Mouse (Mus musculus) monocyte, adult 2 months (primary cell): ENCODE data around the gene Cdca4.
"Not testable (repeated sequence)": the region's sequence is repeated elsewhere in the genome, so short reads cannot be mapped to it uniquely, and the experiment has no call there.

Source experiments
- DNase-seq, 2 experiments: peaks; one replicate each; pipeline ENCODE4 v3.0.0; 2022; ENCODE audit warnings: low spot score in 2 of 2, low read depth in 1 of 2

Gene Cdca4

DNA sequence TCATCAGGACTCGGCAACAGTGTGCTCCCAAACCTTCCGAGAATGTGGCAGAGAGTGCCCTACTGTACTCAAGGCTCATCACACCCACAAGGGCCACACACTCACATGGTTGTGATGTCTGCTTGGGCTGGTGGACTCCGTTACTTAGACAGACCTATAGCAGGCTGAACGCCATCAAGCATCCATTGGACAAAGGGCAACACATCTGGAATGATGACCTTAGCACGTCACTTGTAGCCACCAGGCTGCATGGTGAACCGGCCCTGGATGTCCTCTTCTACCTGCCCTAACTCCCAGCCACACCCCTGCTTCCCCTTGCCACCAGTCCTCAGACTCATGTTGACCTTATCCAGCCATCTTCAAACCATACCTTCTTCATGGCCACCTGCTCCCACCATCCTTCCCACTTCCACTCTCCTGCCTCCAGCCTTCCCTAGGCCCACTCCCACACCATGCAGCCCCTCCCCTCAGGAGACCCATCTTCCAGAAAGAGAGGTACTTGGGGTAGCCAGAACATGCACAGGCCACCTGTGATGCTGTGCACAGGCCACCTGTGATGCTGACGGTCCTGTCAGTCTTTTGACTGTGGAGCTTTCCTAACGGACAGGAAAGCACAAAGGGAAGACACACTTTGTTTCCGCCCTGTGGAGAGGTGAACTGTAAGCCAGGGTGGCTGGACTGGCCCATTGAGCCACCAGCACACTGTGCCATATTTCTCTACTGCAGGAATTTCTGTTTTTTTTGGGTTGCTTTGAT, 29.5 kb upstream of the Cdca4 start:
- DNase-seq, result no peak

DNA sequence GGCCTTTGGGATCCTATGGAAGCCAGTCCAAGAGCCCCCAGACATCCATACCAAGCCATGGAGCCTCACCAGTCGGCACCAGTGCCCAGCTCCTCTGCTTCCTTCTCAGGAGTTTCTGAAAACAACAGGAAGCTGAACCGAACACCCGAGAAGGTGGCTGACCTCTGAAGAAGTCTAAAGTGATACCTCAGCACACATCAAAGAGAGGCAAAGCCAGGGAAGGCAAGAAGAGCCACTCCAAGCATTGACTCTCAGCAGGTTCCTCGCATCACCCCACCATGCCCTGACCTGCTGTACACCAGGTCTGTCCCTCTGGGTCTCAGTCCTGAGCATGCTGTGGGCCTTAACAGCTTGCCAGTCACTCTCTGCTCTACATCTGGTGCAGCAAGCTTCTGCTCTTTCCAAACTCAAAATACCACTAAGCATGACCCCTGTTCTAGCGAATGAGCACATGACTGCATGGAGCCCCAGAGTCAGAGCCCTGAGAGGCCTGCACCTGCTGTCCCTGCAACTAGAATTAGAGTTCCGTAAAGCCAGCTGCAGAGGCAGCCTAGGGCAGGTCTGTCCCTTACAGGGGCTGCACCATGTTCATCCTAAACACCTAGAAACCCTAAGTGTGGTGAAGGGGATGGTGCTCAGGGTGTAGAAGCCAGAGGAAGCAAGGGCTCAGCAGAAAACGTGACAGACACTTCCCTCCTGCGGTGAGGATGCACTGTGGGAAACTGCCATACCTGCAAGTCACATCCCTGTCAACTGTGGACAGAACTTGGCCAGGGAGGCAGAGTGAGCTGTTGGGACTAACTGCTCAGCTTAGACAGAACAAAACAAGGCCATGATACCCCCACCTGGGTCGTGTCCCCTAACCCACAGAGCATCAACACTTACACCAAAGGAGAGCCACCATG, 28.1 kb upstream of the Cdca4 start:
- no peak for DNase-seq

DNA sequence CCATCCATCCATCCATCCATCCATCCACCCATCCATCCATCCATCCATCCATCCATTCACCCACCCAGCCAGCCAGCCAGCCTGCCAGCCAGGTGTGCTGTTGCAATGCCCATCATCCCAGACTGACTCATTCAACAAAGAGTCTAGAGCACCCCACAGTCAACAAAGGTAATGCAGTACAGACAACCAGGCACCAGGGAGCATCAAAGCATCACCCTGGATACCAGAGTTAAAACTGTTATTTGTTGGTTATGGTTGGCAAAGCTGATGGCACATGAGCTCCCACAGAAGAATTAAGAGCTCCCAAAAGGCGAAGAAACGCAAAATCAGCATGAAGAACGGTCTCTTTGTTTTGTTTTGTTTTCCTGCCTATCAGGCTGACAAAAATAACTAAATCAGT, 27.1 kb upstream of the Cdca4 start:
- no peak for DNase-seq

GRCm38 (mm10) chr12:112854610-112855333, 25.5 kb upstream of the Cdca4 start:
- no peak for DNase-seq

DNA sequence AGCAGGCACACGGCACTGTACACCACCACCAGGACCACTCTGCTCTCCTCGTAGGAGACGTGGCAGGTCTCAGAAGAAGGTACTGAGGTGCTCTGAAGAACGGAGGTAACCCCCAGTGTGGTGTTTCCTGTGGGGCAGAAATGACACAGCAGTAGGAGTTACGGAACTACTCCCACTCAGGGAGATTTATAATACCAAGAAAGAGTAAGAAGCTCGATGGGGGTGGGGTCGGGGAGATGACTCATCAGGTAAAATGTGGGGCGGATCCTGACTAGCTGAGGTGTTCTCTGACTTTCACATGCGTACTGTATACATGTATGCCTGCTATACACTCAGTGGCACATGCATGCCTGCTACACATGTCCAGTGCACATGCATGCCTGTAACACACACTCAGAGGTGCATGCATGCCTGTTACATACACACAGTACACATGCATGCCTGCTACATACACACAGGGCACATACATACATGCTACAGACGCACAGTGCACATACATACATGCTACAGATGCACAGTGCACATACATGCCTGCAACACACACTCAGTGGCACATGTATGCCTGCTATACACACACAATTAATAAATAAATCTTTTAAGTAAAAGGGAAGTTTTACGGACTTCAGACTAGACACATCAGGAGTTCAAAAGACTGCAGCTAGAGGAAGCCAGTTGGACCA, 24.0 kb upstream of the Cdca4 start:
- no peak for DNase-seq

- DNase-seq, result no peak
Measured at GRCm38 (mm10) chr12:112851116-112851515, 21.9 kb upstream of the Cdca4 start.

- DNase-seq, result no peak
Measured at GRCm38 (mm10) chr12:112850344-112850743, 21.1 kb upstream of the Cdca4 start.

- no peak for DNase-seq
Measured at GRCm38 (mm10) chr12:112849235-112850022, 20.2 kb upstream of the Cdca4 start.

DNA sequence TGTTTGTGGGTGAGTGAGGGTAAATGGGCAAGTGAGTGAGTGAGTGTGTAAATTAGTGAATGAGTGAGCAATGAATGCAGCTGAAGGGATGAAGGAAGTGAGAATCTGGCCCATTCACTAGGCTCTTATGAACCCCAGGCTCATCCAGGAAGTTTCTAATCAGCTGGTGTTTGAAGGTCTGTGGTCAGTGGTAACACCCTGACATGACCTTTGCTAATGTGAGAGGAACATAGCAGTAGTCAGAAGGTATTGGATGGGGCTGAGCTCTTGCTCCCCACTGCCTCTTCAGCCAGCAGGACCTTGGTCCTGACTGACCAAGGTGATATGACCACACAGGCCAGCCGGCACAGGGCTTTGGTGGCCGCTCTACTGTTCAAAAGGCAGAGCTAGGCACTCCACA, 18.7 kb upstream of the Cdca4 start:
- no peak for DNase-seq

GRCm38 (mm10) chr12:112843803-112844202, 14.6 kb upstream of the Cdca4 start:
- DNase-seq, result peak in 1 of 2 experiments; percentile 78

DNA sequence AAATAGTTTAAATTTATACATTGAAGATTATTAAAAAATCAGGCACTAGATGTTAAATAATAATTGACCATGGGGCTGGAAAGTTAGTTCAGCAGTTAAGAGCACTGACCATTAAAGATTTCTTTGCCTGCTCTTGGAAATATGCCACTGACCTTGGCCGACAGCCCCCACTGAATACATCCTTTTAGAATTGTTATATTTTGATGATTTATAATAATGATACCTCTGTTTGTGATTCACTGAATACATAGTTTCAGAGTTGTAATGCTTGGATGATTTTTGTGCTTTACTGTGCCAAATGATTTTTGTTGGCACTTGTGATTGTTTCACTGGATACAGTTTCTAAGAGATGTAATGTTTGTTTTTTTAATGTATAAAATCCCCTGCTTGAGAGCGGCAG, 12.9 kb upstream of the Cdca4 start:
- not testable (repeated sequence) for DNase-seq

DNA sequence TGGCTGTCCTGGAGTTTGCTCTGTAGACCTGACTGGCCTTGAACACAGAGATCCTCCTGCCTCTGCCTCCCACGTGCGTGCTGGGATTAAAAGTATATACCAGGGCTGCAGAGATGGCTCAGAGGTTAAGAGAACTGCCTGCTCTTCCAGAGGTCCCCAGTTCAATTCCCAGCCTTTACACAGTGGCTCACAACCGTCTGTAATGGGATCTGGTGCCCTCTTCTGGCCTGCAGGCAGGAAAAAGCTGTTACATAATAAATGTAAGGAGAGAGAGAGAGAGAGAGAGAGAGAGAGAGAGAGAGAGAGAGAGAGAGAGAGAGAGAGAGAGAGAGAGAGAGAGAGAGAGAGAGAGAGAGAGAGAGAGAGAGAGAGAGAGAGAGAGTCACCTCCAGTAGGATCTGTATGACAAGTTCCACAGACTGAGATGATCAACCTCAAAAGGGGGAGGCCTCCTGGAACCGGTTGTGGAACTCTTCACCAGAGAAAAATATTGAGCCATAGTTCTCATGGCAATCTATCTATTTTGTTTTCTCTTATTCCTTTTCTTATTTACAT, 12.2 kb upstream of the Cdca4 start:
- DNase-seq, result not testable (repeated sequence)

- peak in 1 of 2 experiments; percentile 26 for DNase-seq
Measured at GRCm38 (mm10) chr12:112840209-112841086, 11.2 kb upstream of the Cdca4 start.

GRCm38 (mm10) chr12:112835046-112835445, 5.8 kb upstream of the Cdca4 start:
- DNase-seq, result no peak

DNA sequence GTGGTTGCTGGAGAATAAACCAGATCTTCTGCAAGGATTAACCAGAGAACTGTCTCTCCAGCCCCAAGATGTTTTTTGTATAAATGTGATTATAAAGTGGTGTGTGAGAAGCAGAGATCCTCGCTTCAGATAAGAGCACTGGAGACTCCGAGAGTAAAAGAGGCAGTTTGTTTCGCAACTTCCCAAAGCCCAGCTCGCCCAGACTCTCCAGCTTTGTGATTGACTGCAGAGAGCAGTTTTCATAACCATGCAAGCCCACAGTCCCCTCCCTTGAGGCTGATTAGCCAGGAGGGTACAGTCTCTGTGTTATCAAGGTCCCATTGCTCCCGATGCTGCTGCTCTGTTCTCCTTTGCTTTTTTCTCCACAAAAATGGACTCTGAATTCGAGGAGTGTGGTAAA, 4.3 kb upstream of the Cdca4 start:
- no peak for DNase-seq

GRCm38 (mm10) chr12:112832411-112832810, 3.2 kb upstream of the Cdca4 start:
- no peak for DNase-seq

DNA sequence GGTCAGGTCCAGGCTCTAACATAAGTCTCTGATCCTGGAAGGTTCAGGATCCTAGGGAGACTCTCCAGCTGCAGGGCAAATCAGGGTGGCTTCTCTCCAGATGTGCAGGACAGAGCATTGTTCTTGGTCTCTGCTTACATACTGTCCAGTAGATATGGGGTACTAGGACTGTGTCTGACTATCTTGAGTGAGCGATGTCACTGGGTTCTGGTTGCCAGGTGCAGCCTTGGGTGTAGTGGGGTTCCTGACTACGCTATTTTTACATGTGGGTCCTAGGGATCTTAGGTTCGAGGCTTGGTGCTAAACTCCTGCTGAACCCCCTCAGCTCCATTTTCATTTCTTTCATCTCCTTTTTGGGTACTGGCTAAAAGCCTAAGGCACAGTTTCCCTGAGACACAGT, 1.3 kb upstream of the Cdca4 start:
- DNase-seq, result no peak

GRCm38 (mm10) chr12:112830141-112830540, 918 bp upstream of the Cdca4 start:
- no peak for DNase-seq
